Mouse (Mus musculus): ENCODE data around the gene Klc3. TPM values are rescaled to one million over a fixed set of nuclear protein-coding genes. Genes with fewer than 3 reads are reported as not detected.
A peak's percentile ranks its signal among the peaks of the same experiment; 100 is the strongest.

Gene Klc3
- polyA plus RNA-seq, 1 experiment from 2014 or later = 0.71 TPM

GRCm38 (mm10) chr7:19360944-19361343 is 43.0 kb downstream of the Klc3 start:
- peak overlapping the region; percentile 54; the same call in 1 of the 2 replicates for H3K27ac ChIP-seq (ENCODE audit: low read depth, low read length)
- H3K4me1 ChIP-seq (replicated peaks; ENCODE audit: control insufficient read depth, insufficient read depth, low read length) = peaks cover 33% of the 10 kb centered on the region
- WGBS = under 1% methylated on average over 27 of the region's 27 CpGs
- H3K4me2 ChIP-seq = peak overlapping the region; percentile 100
- H3K27me3 ChIP-seq (replicated peaks; ENCODE audit: control insufficient read depth, insufficient read depth, low read length) = peaks cover 4% of the 10 kb centered on the region; the same call in 1 of the 2 replicates
- DNase-seq (ENCODE audit: low spot score) = peak; percentile 88
- peak overlapping the region; percentile 66 for H3K4me3 ChIP-seq (ENCODE audit: low read depth, low read length)
- peaks cover 19% of the 10 kb centered on the region for H3K36me3 ChIP-seq (ENCODE audit: control insufficient read depth, insufficient read depth, low read length)
- ATAC-seq (replicated peaks; ENCODE audit: low FRiP score) = peak; percentile 74
- peak overlapping the region; percentile 73 for H3K9ac ChIP-seq (ENCODE audit: low read depth, low read length)
- no peaks in the 10 kb centered on the region for H3K9me3 ChIP-seq (ENCODE audit: control insufficient read depth, low read length)

- Histone ChIP-seq H3K27me3 (replicated peaks; ENCODE audit: control insufficient read depth, insufficient read depth, low read length) (peaks cover 4% of the 10 kb centered on the region; the same call in 1 of the 2 replicates), H3K4me1 (replicated peaks; ENCODE audit: control insufficient read depth, insufficient read depth, low read length) (peaks cover 33% of the 10 kb centered on the region), H3K4me2 (peak overlapping the region; percentile 100), H3K9ac (ENCODE audit: low read depth, low read length) (peak overlapping the region; percentile 73), H3K27ac (ENCODE audit: low read depth, low read length) (peak overlapping the region; percentile 59; the same call in 1 of the 2 replicates), H3K9me3 (ENCODE audit: control insufficient read depth, low read length) (no peaks in the 10 kb centered on the region), H3K36me3 (ENCODE audit: control insufficient read depth, insufficient read depth, low read length) (peaks cover 20% of the 10 kb centered on the region), H3K4me3 (ENCODE audit: low read depth, low read length) (peak overlapping the region; percentile 66)
- under 1% methylated on average over 45 of the region's 45 CpGs for WGBS
- peak; percentile 82 for DNase-seq (ENCODE audit: low spot score)
- peak; percentile 74 for ATAC-seq (replicated peaks; ENCODE audit: low FRiP score)
Observed at GRCm38 (mm10) chr7:19359892-19360641, 43.8 kb downstream of the Klc3 start.

GRCm38 (mm10) chr7:19359299-19359891 is 44.5 kb downstream of the Klc3 start, which contains the start of the genes Cd3eap and Ppp1r13l:
Gene Cd3eap (minus strand): TSS chr7:19359483.
Gene Ppp1r13l (plus strand): TSS chr7:19359749.
- peak within 1 kb of the TSS; percentile 73 for H3K9ac ChIP-seq (ENCODE audit: low read depth, low read length)
- under 1% methylated on average over 31 of the region's 31 CpGs for WGBS
- H3K4me2 ChIP-seq = peak within 1 kb of the TSS; percentile 100
- H3K4me1 ChIP-seq (replicated peaks; ENCODE audit: control insufficient read depth, insufficient read depth, low read length) = peaks cover 33% of the 10 kb centered on the region
- H3K9me3 ChIP-seq (ENCODE audit: control insufficient read depth, low read length) = no peaks in the 10 kb centered on the region
- H3K36me3 ChIP-seq (ENCODE audit: control insufficient read depth, insufficient read depth, low read length) = peaks cover 26% of the 10 kb centered on the region
- H3K27ac ChIP-seq (ENCODE audit: low read depth, low read length) = peak within 1 kb of the TSS; percentile 59; the same call in 1 of the 2 replicates
- ATAC-seq (replicated peaks; ENCODE audit: low FRiP score) (peak; percentile 70), DNase-seq (ENCODE audit: low spot score) (peak; percentile 88)
- H3K4me3 ChIP-seq (ENCODE audit: low read depth, low read length) = peak within 1 kb of the TSS; percentile 66
- H3K27me3 ChIP-seq (replicated peaks; ENCODE audit: control insufficient read depth, insufficient read depth, low read length) = peaks cover 4% of the 10 kb centered on the region; the same call in 1 of the 2 replicates

- Histone ChIP-seq H3K9ac (ENCODE audit: low read depth, low read length) (peak overlapping the region; percentile 73), H3K27ac (ENCODE audit: low read depth, low read length) (peak overlapping the region; percentile 55; the same call in 1 of the 2 replicates), H3K9me3 (ENCODE audit: control insufficient read depth, low read length) (no peaks in the 10 kb centered on the region), H3K4me1 (replicated peaks; ENCODE audit: control insufficient read depth, insufficient read depth, low read length) (peaks cover 30% of the 10 kb centered on the region), H3K36me3 (ENCODE audit: control insufficient read depth, insufficient read depth, low read length) (peaks cover 30% of the 10 kb centered on the region), H3K4me3 (ENCODE audit: low read depth, low read length) (peak overlapping the region; percentile 66), H3K4me2 (peak overlapping the region; percentile 100), H3K27me3 (replicated peaks; ENCODE audit: control insufficient read depth, insufficient read depth, low read length) (peaks cover 4% of the 10 kb centered on the region; the same call in 1 of the 2 replicates)
- no peak for DNase-seq (ENCODE audit: low spot score)
- WGBS = 17% methylated on average over 13 of the region's 13 CpGs
- no peak for ATAC-seq (replicated peaks; ENCODE audit: low FRiP score)
Observed at GRCm38 (mm10) chr7:19358634-19359033, 45.3 kb downstream of the Klc3 start.

GRCm38 (mm10) chr7:19357381-19358375 is 46.2 kb downstream of the Klc3 start:
- peaks cover 3% of the 10 kb centered on the region; the same call in 1 of the 2 replicates for H3K27me3 ChIP-seq (replicated peaks; ENCODE audit: control insufficient read depth, insufficient read depth, low read length)
- H3K9me3 ChIP-seq (ENCODE audit: control insufficient read depth, low read length) = no peaks in the 10 kb centered on the region
- WGBS = 88% methylated on average over 25 of the region's 25 CpGs
- no peak for DNase-seq (ENCODE audit: low spot score)
- no peak overlapping the region for H3K27ac ChIP-seq (ENCODE audit: low read depth, low read length)
- peak overlapping the region; percentile 100 for H3K4me2 ChIP-seq
- peaks cover 35% of the 10 kb centered on the region for H3K36me3 ChIP-seq (ENCODE audit: control insufficient read depth, insufficient read depth, low read length)
- peaks cover 30% of the 10 kb centered on the region for H3K4me1 ChIP-seq (replicated peaks; ENCODE audit: control insufficient read depth, insufficient read depth, low read length)
- H3K9ac ChIP-seq (ENCODE audit: low read depth, low read length) = peak overlapping the region; percentile 73
- ATAC-seq (replicated peaks; ENCODE audit: low FRiP score) = no peak
- H3K4me3 ChIP-seq (ENCODE audit: low read depth, low read length) = peak overlapping the region; percentile 66

- Histone ChIP-seq H3K4me2 (no peak overlapping the region), H3K4me3 (ENCODE audit: low read depth, low read length) (no peak overlapping the region), H3K9ac (ENCODE audit: low read depth, low read length) (no peak overlapping the region), H3K9me3 (ENCODE audit: control insufficient read depth, low read length) (no peaks in the 10 kb centered on the region), H3K4me1 (replicated peaks; ENCODE audit: control insufficient read depth, insufficient read depth, low read length) (peaks cover 19% of the 10 kb centered on the region), H3K27ac (ENCODE audit: low read depth, low read length) (no peak overlapping the region; the same call in 1 of the 2 replicates), H3K36me3 (ENCODE audit: control insufficient read depth, insufficient read depth, low read length) (peaks cover 35% of the 10 kb centered on the region), H3K27me3 (replicated peaks; ENCODE audit: control insufficient read depth, insufficient read depth, low read length) (no peaks in the 10 kb centered on the region)
- 83% methylated on average over 10 of the region's 10 CpGs for WGBS
- ATAC-seq (replicated peaks; ENCODE audit: low FRiP score) (no peak), DNase-seq (ENCODE audit: low spot score) (no peak)
Observed at GRCm38 (mm10) chr7:19356311-19356710, 47.6 kb downstream of the Klc3 start.

GRCm38 (mm10) chr7:19354991-19355390 is 48.9 kb downstream of the Klc3 start:
- Histone ChIP-seq H3K27ac (ENCODE audit: low read depth, low read length) (no peak overlapping the region), H3K4me3 (ENCODE audit: low read depth, low read length) (no peak overlapping the region), H3K9me3 (ENCODE audit: control insufficient read depth, low read length) (no peaks in the 10 kb centered on the region), H3K27me3 (replicated peaks; ENCODE audit: control insufficient read depth, insufficient read depth, low read length) (no peaks in the 10 kb centered on the region), H3K9ac (ENCODE audit: low read depth, low read length) (no peak overlapping the region), H3K4me2 (no peak overlapping the region), H3K4me1 (replicated peaks; ENCODE audit: control insufficient read depth, insufficient read depth, low read length) (peaks cover 11% of the 10 kb centered on the region), H3K36me3 (ENCODE audit: control insufficient read depth, insufficient read depth, low read length) (peaks cover 35% of the 10 kb centered on the region)
- DNase-seq (ENCODE audit: low spot score) (no peak), ATAC-seq (replicated peaks; ENCODE audit: low FRiP score) (no peak)
- 94% methylated on average over 5 of the region's 5 CpGs for WGBS

GRCm38 (mm10) chr7:19350221-19350620 is 53.7 kb downstream of the Klc3 start:
- peaks cover 16% of the 10 kb centered on the region; the same call in 1 of the 2 replicates for H3K36me3 ChIP-seq (ENCODE audit: control insufficient read depth, insufficient read depth, low read length)

More at GRCm38 (mm10) chr7:19350221-19350620, 53.7 kb downstream of the Klc3 start:
- ATAC-seq (replicated peaks; ENCODE audit: low FRiP score) (no peak), DNase-seq (ENCODE audit: low spot score) (no peak)
- Histone ChIP-seq H3K9ac (ENCODE audit: low read depth, low read length) (no peak overlapping the region), H3K27me3 (replicated peaks; ENCODE audit: control insufficient read depth, insufficient read depth, low read length) (no peaks in the 10 kb centered on the region), H3K9me3 (ENCODE audit: control insufficient read depth, low read length) (no peaks in the 10 kb centered on the region), H3K4me1 (replicated peaks; ENCODE audit: control insufficient read depth, insufficient read depth, low read length) (peaks cover 8% of the 10 kb centered on the region), H3K27ac (ENCODE audit: low read depth, low read length) (no peak overlapping the region), H3K4me2 (no peak overlapping the region), H3K4me3 (ENCODE audit: low read depth, low read length) (no peak overlapping the region)
- WGBS = 91% methylated on average over 8 of the region's 8 CpGs
